Mouse (Mus musculus) right cerebral cortex, postnatal 36 days (tissue): ENCODE results near the gene Atp6v0b.

Experiments used
- DNase-seq, 2 experiments: peaks; one replicate each; pipeline ENCODE4 v3.0.0; 2022; ENCODE audit warnings: low spot score in 2 of 2, mixed read lengths in 1 of 2

Gene Atp6v0b

DNA sequence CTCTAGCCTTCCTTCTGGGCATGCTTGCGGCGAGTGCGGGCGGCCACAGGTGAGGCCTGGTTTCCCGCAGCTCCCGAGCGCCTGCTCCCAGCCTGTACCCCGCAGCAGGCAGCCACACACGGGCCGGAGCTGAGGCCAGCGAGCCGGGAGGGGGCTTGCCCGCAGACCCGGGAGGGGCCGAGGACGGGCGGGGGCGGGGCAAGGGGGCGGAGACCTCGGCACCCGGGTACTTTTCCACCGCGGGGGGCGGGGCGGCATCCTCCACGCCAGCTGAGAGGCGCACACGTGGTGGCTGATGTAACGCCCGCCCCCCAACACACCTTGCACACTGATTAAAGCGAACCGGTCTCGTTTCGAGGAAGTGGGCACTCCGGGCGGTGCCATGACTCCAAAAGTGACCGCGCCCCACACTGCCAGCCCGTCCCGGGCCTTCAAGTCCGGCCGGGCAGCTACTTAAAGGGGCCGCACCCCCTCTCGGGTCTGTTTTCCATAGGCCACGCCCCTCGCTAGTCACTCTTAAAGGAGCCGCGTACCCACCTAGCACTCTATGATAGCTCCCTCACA, 50.8 kb downstream of the Atp6v0b start:
- peak; percentile 85 to 87 for DNase-seq

DNA sequence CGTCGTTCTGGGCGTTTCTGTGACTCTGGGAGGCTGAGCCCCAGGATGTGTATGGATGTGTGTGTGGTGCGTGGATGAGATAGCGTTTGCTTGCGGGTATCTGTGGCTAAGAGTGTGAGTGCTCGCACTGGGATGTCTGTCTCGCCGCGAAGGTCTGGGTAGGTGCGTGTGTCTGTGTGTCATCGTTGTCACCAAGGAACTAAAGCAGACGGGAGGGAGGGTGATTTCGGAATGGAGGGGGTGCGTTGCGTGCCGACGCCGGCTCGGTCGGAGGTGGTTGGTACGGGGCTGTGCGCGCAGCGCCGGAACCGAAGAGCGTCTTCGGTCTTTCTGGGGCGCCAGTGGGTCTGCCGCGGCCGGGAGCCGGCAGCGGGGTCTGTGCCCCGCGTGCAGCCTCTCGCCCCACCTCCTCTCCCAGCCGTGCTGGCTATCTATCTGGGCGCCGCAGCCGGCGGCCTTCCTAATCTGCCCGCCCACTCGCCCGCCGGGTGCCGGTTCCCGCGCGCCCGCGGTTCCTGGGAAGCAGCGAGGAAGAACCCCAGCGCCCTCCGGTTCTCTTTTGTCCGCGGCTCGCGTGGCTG, 51.5 kb downstream of the Atp6v0b start:
- peak; percentile 55 to 68 for DNase-seq

DNA sequence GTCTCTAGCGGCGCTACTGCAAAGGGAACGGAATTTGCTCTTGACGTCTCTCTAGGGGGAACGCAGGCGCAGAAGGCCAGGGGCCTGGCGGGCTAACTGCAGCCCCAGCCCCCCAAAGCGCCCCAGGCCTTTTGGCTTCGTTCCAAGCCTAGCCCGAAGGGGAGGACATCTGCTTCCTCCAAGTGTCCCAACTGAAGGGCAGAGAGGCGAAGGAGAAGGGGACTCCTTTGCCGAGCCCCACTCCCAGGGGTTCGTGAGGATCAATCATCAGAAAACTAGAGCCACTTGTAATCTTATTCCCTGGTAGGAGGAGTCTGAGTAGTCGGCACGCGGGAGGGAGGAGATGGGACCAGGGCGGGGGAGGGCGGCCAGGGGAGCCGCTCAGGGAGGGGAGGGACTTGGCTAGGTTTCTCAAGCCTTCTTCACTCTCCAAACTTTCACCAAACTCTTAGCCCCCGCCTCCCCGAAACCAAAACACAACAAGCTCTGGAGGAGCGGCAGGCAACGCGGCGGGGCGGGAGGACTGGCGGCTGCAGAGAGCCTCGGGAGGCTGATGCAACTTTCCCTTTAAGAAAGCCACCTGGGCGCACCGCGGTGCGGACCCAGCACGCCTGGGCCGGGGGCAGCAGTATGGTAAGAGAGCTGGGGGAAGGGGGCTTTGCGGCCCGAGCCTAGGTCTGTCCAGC, 52.1 kb downstream of the Atp6v0b start:
- peak; percentile 32 to 52 for DNase-seq

DNA sequence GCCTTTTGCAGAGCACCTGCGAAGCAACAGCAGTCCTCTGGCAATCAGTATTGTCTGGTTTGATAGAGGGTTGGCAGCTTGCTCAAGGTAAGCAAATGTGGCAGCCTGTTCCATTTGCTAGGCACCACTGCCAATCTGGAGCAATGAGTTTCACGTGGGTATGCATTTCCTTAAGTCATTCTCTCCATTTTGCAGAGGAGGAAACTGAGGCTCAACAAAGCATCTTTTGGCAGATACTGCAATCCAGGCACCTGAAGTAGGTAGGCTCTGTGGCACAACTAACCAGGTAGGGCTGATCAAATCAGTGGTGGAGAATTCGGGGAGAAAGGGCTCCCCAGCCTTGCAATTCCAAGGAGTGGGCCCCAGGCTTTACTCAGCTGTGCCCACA, 52.7 kb downstream of the Atp6v0b start, which contains the start of gene Slc6a9:
Gene Slc6a9 (plus strand): TSS at position 50 of the 388 bp plus-strand sequence.
- no peak for DNase-seq
